Mouse (Mus musculus): ENCODE data around the gene Nat8f3.
"Not testable (repeated sequence)": the region's sequence is repeated elsewhere in the genome, so short reads cannot be mapped to it uniquely, and the experiment has no call there.

- TF ChIP-seq EP300 (IDR thresholded peaks at IDR 0.05; ENCODE audit: insufficient read depth, low read depth, low read length); CTCF (IDR thresholded peaks at IDR 0.05); POLR2A (IDR thresholded peaks at IDR 0.05; ENCODE audit: insufficient read depth, low read depth, low read length): not testable (repeated sequence)
Measured at GRCm38 (mm10) chr6:85709607-85710006, 55.9 kb downstream of the Nat8f3 start.

Measured in heart, adult 2 months (tissue).